Mouse (Mus musculus): ENCODE measurements around the gene Catip.

Gene Catip

DNA sequence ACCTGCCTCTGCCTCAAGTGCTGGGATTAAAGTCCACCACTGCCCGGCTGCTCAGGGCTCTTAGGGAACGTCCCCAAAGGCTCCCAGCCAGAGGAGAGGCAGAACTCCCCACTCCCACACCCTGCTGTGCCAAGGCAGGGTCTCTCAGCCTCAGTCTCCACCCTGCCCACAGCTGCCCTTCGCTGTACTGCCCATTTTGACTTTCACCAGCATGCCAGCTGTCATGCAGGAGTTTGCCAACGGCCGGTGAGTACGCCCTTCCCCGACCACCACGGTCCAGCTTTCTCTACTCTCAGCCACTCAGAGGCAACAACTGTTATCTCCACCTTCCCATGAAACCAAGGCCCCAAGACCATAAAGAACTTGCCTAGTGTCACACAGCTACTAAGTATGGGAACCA, 22.6 kb downstream of the Catip start:
- no peak for DNase-seq (ENCODE audit: low spot score in 2 of 2)

DNA sequence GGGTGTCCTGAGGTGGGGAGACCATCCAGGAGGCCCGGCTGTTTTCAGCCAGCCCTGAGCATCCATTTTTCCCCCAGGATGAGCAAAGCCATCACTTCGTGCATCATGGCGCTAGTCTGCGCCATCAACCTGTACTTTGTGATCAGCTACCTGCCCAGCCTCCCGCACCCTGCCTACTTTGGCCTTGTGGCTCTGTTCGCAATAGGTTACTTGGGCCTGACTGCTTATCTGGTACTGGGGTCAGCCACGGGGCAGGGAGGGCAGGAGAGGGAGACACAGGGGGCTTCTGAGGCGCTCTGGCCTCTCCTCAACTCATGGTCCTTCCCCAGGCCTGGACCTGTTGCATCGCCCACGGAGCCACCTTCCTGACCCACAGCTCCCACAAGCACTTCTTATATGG, 23.2 kb downstream of the Catip start:
- DNase-seq (ENCODE audit: low spot score in 2 of 2) = no peak

DNA sequence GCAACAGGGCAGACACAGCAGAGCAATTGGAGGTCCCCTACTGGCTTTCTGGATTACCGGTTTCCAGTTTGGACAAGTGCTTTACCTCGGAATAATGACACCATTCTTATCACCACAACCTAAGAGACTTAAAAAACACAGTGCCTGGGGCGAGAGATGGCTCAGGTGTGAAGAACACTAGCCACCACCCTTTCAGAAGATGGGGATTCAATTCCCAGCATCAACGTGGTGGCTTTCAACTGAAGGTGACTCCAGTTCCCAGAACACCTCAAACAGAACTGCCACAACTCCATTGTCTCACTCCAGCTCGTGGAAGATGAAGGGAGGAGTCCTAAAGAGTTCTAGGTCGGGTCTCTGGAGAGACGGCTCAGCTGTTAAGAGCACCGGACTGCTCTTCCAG, 23.6 kb downstream of the Catip start:
- peak in 1 of 2 experiments; percentile 4 for DNase-seq (ENCODE audit: low spot score in 2 of 2)

- DNase-seq (ENCODE audit: low spot score in 2 of 2) = no peak
Measured at GRCm38 (mm10) chr1:74386363-74386713, 24.4 kb downstream of the Catip start.

- peak; percentile 94 to 99 for DNase-seq (ENCODE audit: low spot score in 2 of 2)
Measured at GRCm38 (mm10) chr1:74386714-74387385, 24.9 kb downstream of the Catip start.

- DNase-seq (ENCODE audit: low spot score in 2 of 2) = no peak
Measured at GRCm38 (mm10) chr1:74387386-74387988, 25.6 kb downstream of the Catip start.

GRCm38 (mm10) chr1:74388398-74388920, 26.6 kb downstream of the Catip start:
- DNase-seq (ENCODE audit: low spot score in 2 of 2) = no peak

- DNase-seq (ENCODE audit: low spot score in 2 of 2) = peak; percentile 46 to 66
Measured at GRCm38 (mm10) chr1:74389831-74390286, 28.0 kb downstream of the Catip start.

- DNase-seq (ENCODE audit: low spot score in 2 of 2) = peak; percentile 69 to 87
Measured at GRCm38 (mm10) chr1:74390287-74390906, 28.5 kb downstream of the Catip start.

DNA sequence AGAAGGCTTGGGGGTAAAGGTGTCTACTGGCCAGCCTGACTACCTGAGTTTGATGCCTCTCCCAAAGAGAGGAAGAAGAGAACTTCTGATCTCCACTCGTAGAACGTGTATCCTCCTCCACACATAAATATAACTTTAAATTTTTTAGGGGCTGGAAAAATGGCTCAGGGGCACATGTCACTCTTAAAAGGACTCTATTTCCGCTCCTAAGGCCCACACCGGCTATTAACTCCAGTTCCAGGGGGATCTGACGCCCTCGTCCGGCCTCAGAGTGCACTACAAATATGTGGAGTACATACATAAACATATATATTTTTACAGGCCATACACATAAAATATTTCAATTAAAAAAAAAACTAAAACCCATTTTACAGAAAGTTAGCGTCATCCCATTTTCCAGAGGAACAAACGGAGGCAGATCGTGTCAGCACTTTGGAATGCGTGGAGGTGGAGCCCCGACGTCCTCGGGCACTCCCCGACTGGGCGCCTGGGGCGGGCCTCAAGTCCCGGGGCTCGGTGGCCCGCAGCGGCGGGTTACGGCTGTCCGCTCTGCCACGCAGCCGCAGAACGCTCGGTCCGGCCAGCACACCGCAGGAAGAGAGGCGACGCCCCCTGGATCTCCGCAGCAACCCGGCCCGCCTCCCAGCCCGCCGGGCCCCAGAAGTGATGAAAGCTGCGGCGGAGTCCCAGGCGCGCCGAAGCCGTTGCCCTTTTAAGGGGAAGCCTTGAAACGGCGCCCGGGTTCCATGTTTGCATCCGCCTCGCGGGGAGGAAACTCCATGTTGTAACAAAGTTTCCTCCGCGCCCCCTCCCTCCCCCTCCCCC, 29.2 kb downstream of the Catip start, which contains the start of gene Ctdsp1:
Gene Ctdsp1, plus strand, starts transcription at position 586 of the 825 bp plus-strand sequence.
- DNase-seq (ENCODE audit: low spot score in 2 of 2) = peak; percentile 89 to 95

DNA sequence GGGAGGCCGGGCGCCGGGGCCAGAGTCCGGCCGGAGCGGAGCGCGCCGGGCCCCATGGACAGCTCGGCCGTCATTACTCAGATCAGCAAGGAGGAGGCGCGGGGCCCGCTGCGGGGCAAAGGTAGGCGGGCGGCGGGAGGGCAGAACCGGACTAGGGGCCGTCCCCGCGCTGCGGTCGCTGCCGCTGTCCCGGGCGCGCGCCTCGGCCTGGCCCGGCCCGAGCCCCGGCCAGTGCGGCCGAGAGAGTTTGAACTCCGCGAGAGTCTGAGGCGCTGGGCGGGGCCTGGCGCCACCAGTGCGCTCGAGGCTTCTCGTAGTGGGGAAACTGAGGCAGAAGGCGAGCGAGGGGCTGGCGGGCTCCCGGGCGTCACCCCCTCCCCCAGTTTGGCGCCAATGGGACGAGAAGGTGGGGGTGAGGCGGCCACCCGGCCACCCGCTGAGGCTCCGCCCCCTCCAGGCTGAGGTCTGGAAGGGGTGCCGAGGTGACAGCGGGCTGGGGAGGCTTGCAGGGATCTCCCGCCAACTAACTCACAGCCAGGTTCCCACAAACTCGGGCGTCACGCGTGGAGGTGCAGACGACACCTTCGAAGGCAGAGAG, 30.0 kb downstream of the Catip start:
- peak; percentile 85 to 86 for DNase-seq (ENCODE audit: low spot score in 2 of 2)

GRCm38 (mm10) chr1:74392446-74392994, 30.6 kb downstream of the Catip start:
- no peak for DNase-seq (ENCODE audit: low spot score in 2 of 2)

DNA sequence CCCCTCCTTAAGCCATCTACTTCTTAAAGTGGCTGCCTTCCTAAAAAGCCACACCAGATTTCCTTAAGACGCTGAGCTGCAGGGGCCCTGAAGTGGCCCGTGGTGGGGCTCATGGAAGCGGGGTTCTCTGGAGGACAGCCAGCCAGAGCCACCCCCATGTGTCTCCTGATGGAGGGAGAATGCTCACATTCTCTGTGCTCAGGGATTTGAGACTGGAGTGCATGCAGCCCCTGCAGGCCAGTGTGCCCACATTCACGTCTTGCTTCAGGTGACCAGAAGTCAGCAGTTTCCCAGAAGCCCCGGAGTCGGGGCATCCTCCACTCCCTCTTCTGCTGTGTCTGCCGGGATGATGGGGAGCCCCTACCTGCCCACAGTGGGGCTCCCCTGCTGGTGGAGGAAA, 31.1 kb downstream of the Catip start:
- DNase-seq (ENCODE audit: low spot score in 2 of 2) = no peak

DNA sequence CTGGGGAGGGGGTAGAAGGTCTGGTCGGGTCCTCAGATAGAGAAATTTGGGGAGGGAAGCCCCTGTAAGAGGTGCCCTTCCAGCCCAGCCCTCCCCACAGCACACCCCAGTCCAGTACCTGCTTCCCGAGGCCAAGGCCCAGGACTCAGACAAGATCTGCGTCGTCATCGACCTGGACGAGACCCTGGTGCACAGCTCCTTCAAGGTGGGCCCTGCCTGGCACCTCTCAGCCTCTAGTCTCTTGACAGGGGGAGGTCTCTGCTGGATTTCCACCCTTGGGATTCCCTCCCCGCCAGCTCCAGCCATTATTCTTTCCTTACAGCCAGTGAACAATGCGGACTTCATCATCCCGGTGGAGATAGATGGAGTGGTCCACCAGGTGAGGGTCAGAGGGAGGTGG, 31.8 kb downstream of the Catip start:
- DNase-seq (ENCODE audit: low spot score in 2 of 2) = no peak

DNA sequence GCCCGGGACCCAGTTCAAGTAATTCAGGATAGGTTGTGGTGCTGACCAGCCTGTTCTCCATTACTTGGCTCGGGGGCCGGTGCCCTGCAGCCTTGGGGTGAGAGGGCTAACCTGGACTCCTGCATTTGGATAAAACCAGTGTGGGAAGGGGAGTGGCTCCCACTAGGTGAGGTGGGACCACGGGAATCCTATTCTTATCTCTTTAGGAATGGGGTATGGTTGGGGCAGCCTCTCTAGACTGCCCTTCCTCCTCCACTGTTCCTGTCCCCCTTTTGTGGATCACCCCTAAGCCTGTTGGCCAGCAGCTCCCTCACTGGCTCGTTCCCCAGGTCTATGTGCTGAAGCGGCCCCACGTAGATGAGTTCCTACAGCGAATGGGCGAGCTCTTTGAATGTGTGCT, 32.4 kb downstream of the Catip start:
- DNase-seq (ENCODE audit: low spot score in 2 of 2) = no peak

DNA sequence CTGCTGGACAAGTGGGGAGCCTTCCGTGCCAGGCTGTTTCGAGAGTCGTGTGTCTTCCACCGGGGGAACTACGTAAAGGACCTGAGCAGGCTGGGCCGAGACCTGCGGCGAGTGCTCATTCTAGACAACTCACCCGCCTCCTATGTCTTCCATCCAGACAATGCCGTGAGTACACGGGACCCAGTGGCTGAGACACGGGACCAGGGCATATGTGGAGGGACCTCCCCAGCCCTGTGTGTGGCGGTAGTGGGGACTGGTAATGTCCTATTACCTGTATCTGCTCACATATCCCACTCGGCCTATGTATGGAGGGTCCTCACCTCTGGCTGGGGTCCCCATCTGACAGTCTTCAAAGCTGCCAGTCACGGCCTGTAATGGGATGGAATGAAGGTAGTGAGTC, 33.0 kb downstream of the Catip start:
- no peak for DNase-seq (ENCODE audit: low spot score in 2 of 2)

GRCm38 (mm10) chr1:74395290-74395689, 33.4 kb downstream of the Catip start:
- DNase-seq (ENCODE audit: low spot score in 2 of 2) = no peak

- peak in 1 of 2 experiments; percentile 33 for DNase-seq (ENCODE audit: low spot score in 2 of 2)
Measured at GRCm38 (mm10) chr1:74396456-74397222, 34.7 kb downstream of the Catip start.

DNA sequence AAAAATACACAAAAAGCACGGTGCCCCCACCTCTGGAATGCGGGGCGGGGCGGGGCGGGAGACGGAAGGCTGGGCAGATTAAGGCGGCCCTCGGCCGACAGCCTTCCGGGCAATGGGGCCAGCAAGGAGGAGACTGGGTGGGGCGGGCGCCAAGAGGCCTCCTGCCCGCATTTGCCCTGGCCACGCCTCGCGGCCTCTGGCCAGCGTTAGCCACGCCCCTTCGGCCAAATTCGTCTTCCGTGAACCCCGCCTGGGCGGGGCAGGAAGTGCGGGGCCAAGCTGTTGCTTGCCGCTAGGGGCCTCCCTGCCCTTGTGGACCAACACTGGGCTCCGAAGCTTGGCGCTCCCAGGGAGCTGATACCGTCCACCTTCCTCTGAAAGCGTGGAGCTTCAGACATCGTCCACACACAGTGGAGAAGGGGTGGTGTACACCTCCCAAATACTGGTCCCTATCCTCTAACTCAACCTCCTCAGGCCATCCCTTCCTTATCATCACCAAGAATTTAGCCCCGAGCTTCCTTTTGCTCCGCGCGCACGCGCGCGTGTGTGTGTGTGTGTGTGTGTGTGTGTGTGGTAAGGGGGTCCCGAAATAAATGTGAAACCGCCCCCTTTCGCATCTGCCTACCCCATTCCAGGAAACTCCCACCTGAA, 35.5 kb downstream of the Catip start:
- peak; percentile 96 to 97 for DNase-seq (ENCODE audit: low spot score in 2 of 2)

DNA sequence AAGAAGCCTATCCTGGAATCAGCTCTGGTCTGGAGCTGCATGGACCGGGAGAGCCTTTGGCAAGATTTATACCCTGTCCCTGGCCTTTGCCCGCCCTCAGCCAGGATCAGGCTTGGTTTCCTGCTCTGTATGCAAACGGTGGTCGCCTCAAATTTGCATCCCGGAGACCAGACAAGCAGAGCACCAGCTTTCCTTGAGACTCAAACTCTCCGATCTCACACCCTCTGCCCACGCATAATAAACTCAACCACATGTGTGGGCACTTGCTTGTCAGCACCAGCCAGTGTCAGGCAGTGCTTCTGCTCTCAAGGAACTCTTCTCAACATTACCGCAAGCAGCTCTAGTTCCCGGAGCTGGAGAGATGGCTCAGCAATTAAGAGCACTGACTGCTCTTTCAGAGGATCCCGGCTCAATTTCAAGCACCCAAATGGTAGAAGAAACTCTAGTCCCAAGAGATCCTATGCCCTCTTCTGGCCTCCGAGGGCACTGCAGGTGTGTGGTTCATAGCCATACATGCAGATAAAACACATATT, 36.1 kb downstream of the Catip start:
- peak; percentile 70 to 89 for DNase-seq (ENCODE audit: low spot score in 2 of 2)

Measured in spleen, postnatal 10 days (tissue).